Mouse (Mus musculus) lung, adult 2 months (tissue): ENCODE measurements at regions not wholly inside any gene's neighbourhood (a gene's known extent, or its start where the extent isn't known, plus 50 kb on each side); places are given as distances from the start of the nearest gene placed in this dataset.

ENCODE experiments used
- DNase-seq: peaks from one replicate; pipeline ENCODE4 v3.0.0; 2022
- H3K4me1 ChIP-seq: fragments of 200-500 bp; 2 replicates; pipeline ENCODE4 v1.6.1; 2011; ENCODE audit warnings: low read length; ENCODE audit not compliant: control insufficient read depth, insufficient read depth
- H3K4me3 ChIP-seq: fragments of 200-500 bp; replicated peaks from 2 replicates; pipeline ENCODE3; 2011; ENCODE audit warnings: low read depth, mild to moderate bottlenecking, control low read depth, low read length; ENCODE audit errors: extremely low read depth
- CTCF ChIP-seq: fragments of 200-500 bp; IDR thresholded peaks from 2 replicates; pipeline ENCODE4 v1.5.1; 2011; ENCODE audit warnings: mild to moderate bottlenecking, low read length, control low read depth; ENCODE audit not compliant: insufficient read depth
- POLR2A ChIP-seq: fragments of 200-500 bp; IDR thresholded peaks from 2 replicates; pipeline ENCODE4 v1.6.1; 2011; ENCODE audit warnings: low read depth, mild to moderate bottlenecking, control low read depth, low read length, borderline replicate concordance; ENCODE audit errors: extremely low read depth
- WGBS: fragments of 180-500 bp; shearing (Covaris S2); methylation state at CpG from one replicate; pipeline ENCODE4 v1.1.7; 2018; 5-methylcytosine and 5-hydroxymethylcytosine counted together

- no peak for DNase-seq
- WGBS, result 58% methylated on average over 5 of the region's 5 CpGs
- H3K4me3 ChIP-seq, result no peak overlapping the region
- no peak for TF ChIP-seq POLR2A
- TF ChIP-seq CTCF, result no peak
- no peaks in the 10 kb centered on the region; the same call in 1 of the 2 replicates for H3K4me1 ChIP-seq
Measured at GRCm38 (mm10) chr1:136738030-136738429, 113.3 kb downstream of the Zfp281 start.

DNA sequence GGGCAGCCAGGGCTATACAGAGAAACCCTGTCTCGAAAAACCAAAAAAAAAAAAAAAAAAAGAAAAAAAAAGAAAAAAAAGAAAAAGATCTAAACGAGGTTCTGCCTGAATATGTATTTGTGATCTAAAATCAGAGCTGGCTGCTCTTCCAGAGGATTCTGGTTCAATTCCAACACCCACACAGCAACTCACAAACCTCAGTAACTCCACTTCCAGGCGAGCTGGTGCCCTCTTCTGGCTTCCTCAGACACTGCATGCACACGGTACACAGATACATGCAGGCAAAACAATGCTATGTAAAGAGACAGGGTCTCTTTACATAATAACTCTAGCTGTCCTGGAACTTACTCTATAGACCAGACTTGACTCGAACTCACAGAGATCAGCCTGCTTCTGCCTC, 114.8 kb downstream of the Zfp281 start:
- peak; percentile 53 for DNase-seq
- no peak overlapping the region for H3K4me3 ChIP-seq
- TF ChIP-seq POLR2A (no peak), CTCF (peak; percentile 85)
- 76% methylated on average over 5 of the region's 5 CpGs for WGBS
- no peaks in the 10 kb centered on the region for H3K4me1 ChIP-seq

DNA sequence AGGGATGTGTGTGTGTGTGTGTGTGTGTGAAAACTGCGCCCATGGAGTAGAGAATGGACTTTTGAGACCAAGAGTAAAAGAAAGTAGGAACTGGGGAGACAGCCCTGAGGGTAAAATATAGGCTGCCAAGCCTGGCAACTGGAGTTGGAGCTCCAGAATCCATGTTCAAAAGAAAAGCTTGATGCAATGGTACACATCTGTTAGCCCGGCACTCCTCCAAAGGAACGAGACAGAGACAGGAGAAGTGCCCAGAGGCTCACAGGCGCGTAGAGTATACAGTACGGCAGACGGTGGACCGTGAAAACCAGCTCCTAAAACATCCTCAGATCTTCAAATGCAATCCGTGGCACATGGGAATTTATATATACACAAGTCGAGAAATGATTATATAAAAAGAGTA, 116.4 kb downstream of the Zfp281 start:
- Histone ChIP-seq H3K4me3 (no peak overlapping the region), H3K4me1 (no peaks in the 10 kb centered on the region)
- TF ChIP-seq CTCF, result no peak
- no peak for TF ChIP-seq POLR2A
- WGBS, result 87% methylated on average over 10 of the region's 10 CpGs
- no peak for DNase-seq

DNA sequence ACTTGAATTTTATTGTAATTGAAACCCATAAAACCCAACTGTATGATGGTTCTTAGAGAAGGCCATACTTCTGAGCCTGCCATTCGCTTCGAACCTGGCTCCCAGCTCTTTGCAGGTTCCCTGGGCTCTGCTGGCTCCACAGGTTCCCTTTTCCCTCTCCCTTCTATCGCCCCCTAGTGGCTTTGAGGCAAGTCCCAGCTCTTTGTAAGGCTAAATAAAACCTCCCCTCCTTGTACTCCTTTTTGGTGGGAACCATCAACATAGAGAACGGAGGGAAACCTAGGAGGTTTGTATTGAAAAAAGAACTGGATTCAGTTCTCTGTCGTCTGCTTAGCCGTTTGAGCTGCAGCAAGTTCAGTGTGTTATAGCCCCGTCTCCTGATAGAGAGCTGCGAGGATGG, 124.5 kb downstream of the Zfp281 start:
- WGBS, result 63% methylated on average over 8 of the region's 8 CpGs
- TF ChIP-seq POLR2A (no peak), CTCF (peak; percentile 59)
- peak; percentile 20 for DNase-seq
- H3K4me3 ChIP-seq, result no peak overlapping the region
- H3K4me1 ChIP-seq, result no peaks in the 10 kb centered on the region

DNA sequence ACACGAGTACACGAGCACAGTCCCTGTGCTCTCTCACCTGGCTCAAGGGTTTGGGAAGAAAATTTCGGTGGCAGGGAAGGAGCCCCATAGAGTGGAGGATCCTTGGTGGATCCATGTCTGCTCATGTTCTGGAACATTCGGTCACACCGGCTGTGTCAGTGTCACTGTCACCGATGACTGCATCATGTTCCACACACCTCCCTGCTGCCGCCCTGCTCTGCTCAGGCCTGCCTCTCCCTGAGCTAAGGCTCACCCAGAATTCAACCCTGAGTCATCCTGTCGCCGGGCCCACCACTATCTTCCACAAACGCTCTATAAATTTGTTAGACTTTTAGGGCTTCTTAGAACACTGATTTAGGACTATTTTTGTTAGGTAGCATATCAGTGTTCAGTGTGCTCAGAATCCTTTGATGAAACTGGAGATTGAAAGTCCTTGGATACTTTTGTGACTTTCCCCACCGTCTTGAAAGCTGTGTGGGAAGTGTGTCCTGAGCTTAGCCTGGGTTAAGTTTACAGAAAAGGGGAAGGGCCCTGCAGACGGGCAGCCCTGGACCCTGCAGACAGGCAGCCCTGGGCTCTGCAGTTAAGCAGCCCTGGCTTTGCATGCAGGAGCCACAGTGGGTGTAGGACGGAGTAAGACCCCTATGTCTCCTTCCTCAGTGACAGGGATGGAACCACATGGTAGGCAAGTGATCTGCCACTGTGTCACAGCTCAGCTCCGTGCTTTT, 126.9 kb downstream of the Zfp281 start:
- WGBS, result 71% methylated on average over 14 of the region's 14 CpGs
- no peak for DNase-seq

DNA sequence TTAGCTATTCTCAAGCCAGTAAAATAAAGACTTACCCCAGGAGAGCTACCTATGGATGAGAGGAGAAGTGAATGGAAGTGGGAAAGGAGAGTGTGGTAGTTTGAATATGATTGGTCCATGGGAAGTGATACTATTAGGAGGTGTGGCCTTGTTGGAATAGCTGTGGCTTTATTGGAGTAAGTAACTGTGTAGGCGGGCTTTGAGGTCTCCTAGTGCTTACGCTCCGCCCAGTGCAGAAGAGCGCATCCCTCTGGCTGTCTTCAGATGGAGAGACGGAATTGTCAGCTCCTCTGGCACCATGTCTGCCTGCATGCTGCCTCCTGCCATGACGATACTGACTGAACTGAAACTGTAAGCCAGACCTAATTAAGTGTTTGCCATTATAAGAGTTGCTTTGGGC, 129.6 kb downstream of the Zfp281 start:
- Histone ChIP-seq H3K4me1 (no peaks in the 10 kb centered on the region), H3K4me3 (no peak overlapping the region)
- DNase-seq, result no peak
- WGBS, result 96% methylated on average over 6 of the region's 6 CpGs
- TF ChIP-seq POLR2A (no peak), CTCF (no peak)

More for the DNA sequence above, 126.9 kb downstream of the Zfp281 start:
- Histone ChIP-seq H3K4me3 (no peak overlapping the region), H3K4me1 (no peaks in the 10 kb centered on the region)
- TF ChIP-seq CTCF (no peak), POLR2A (no peak)

DNA sequence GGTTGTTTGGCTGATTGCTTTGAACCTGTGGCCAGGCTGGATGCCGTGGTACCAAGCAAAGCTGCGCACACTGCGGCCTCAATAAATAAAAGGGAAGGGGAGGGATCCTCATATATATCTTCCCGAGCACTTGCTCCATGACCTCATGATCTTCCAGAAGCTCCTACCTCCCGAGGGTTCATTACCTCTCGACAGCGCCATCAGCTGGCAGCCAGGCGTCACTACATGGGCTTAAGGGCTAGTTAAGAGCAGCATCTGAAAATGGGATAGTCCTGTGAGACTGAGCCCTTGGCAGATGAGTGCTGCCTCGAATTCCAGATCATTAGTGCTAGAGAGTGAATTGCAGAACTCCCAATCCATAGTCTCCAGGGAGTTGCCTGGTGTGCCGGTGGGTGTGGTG, 134.0 kb downstream of the Zfp281 start:
- Histone ChIP-seq H3K4me1 (no peaks in the 10 kb centered on the region), H3K4me3 (no peak overlapping the region)
- DNase-seq, result no peak
- TF ChIP-seq CTCF (peak; percentile 14; the same call in 1 of the 2 replicates), POLR2A (no peak)
- WGBS, result 63% methylated on average over 10 of the region's 10 CpGs

DNA sequence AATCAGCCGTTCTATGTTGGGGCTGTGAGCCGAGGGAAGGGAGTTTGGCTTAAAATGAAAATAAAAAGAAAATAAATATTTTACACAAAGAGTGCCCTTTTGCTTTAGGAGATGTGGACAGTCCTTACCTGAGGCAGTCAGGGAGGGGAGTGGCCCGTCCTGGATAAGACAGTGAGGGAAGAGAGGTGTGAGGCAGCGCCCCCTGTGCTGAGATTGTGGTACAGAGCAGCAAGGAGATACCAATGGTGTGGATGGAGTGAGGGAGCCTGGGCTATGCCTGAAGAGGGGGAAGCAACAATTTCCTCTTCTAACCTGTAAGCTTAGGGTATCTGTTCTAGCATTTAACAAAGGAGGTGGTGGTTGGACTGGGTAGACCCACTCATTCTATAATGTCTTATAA, 134.5 kb downstream of the Zfp281 start:
- TF ChIP-seq CTCF (no peak), POLR2A (no peak)
- no peak for DNase-seq
- WGBS, result 67% methylated on average over 4 of the region's 4 CpGs

DNA sequence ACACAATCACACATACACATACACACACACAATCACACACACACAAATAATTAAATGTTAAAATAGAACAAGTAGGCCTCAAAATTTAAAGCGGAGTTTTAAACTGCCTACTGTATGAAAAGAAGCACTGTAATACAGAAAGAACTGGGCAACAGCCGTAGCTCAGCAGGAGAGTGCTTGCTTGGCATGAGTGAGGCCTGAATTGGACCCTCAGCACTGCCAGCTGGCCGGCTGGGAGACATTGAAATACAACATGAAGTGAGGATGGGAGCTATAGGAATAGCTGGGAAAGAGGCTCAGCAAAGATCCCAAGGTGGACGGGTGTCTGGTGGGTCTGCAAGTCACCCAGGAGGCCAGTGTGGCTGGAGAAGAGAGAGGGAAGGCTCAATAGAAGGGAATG, 136.8 kb downstream of the Zfp281 start:
- Histone ChIP-seq H3K4me3 (no peak overlapping the region), H3K4me1 (no peaks in the 10 kb centered on the region)
- 92% methylated on average over 4 of the region's 4 CpGs for WGBS
- DNase-seq, result no peak
- TF ChIP-seq CTCF (no peak), POLR2A (no peak)

More for the DNA sequence above, 134.5 kb downstream of the Zfp281 start:
- Histone ChIP-seq H3K4me3 (no peak overlapping the region), H3K4me1 (no peaks in the 10 kb centered on the region)

DNA sequence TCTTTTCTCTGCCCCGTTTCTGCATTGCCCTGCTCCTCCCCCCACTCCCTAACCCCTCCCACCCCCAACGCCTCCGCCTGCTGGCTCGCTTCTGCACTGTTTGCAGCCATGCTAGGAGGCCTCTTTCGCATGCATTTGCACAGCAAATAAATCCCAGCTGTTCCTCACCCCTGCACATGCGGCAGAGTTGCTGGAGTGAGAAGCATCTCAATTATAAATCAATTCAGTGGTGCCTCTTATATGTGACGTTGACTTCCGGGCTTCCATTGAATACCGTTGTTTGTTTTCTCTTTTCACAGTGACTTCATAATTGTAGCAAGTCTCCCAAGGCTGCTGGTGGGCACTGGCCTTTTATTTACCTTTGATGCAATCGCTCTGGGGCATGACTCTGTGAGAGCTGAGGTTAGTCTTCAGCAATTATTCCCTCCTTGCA, 144.3 kb downstream of the Zfp281 start:
- no peaks in the 10 kb centered on the region for H3K4me1 ChIP-seq
- no peak overlapping the region for H3K4me3 ChIP-seq
- no peak for DNase-seq
- no peak for TF ChIP-seq POLR2A
- TF ChIP-seq CTCF, result 0 out of 2 replicates have a peak, but pooled peaks have one; percentile 3
- 4% methylated on average over 10 of the region's 10 CpGs for WGBS
